Mouse (Mus musculus) heart, postnatal 4 days (tissue): ENCODE data around the gene Pabpc1l. TPM values are rescaled to one million over a fixed set of nuclear protein-coding genes. Genes with fewer than 3 reads are reported as not detected.

Experiments used
- DNase-seq: peaks from one replicate; pipeline ENCODE4 v3.0.0; 2021
- total RNA-seq, 2 experiments: library from RNA; stranded (reverse); gene quantifications; 2 replicates each; pipeline ENCODE4 v1.2.3; 2021

Pabpc1l gene
- total RNA-seq, 2 experiments from 2014 or later, result 1.4 to 1.8 TPM

- no peak for DNase-seq
Observed at GRCm38 (mm10) chr2:164087416-164088017, 62.3 kb downstream of the Pabpc1l start.

GRCm38 (mm10) chr2:164089508-164089907 is 64.3 kb downstream of the Pabpc1l start:
- no peak for DNase-seq

- no peak for DNase-seq
Observed at GRCm38 (mm10) chr2:164094152-164094551, 68.9 kb downstream of the Pabpc1l start.

GRCm38 (mm10) chr2:164098603-164099250 is 73.5 kb downstream of the Pabpc1l start:
- no peak for DNase-seq

Other genes with a start within 250 kb of the Pabpc1l start
- 1 to 10 TPM in 1 of 2 experiments, under 1 TPM in 1; 0.98 to 1.5 TPM for gene Ccn5, start 204.6 kb upstream of the Pabpc1l start, total RNA-seq
- not detected for gene Kcnk15, start 171.8 kb upstream of the Pabpc1l start, total RNA-seq
- gene Rims4, start 106.8 kb upstream of the Pabpc1l start, total RNA-seq, result under 1 TPM; 0.45 to 0.63 TPM
- 100 to 1,000 TPM; 153 to 157 TPM for gene Ywhab, start 30.5 kb upstream of the Pabpc1l start, total RNA-seq
- gene Stk4, start 44.9 kb downstream of the Pabpc1l start, total RNA-seq, result 10 to 100 TPM; 20.4 to 22.1 TPM
- gene Tomm34, start 45.7 kb downstream of the Pabpc1l start, total RNA-seq, result 10 to 100 TPM; 28.0 to 28.7 TPM
- gene Kcns1, start 145.7 kb downstream of the Pabpc1l start, total RNA-seq, result under 1 TPM in 1 of 2 experiments, not detected in 1; 0.19 TPM
- gene Wfdc5, start 157.3 kb downstream of the Pabpc1l start, total RNA-seq, result not detected
- not detected for gene Wfdc12, start 165.2 kb downstream of the Pabpc1l start, total RNA-seq
- gene Wfdc15a, start 174.7 kb downstream of the Pabpc1l start, total RNA-seq, result not detected
- gene Wfdc15b, start 196.2 kb downstream of the Pabpc1l start, total RNA-seq, result not detected
- not detected for gene Svs2, start 213.0 kb downstream of the Pabpc1l start, total RNA-seq
- not detected for gene Svs3b, start 231.2 kb downstream of the Pabpc1l start, total RNA-seq